Mouse (Mus musculus) right cerebral cortex, postnatal 36 days (tissue): Measurements from ENCODE around the gene Ntf5.

Source experiments
- DNase-seq, 2 experiments: peaks; one replicate each; pipeline ENCODE4 v3.0.0; 2022; ENCODE audit warnings: low spot score in 2 of 2, mixed read lengths in 1 of 2

Gene Ntf5

GRCm38 (mm10) chr7:45403532-45404261, 9.8 kb upstream of the Ntf5 start:
- DNase-seq, result no peak

DNA sequence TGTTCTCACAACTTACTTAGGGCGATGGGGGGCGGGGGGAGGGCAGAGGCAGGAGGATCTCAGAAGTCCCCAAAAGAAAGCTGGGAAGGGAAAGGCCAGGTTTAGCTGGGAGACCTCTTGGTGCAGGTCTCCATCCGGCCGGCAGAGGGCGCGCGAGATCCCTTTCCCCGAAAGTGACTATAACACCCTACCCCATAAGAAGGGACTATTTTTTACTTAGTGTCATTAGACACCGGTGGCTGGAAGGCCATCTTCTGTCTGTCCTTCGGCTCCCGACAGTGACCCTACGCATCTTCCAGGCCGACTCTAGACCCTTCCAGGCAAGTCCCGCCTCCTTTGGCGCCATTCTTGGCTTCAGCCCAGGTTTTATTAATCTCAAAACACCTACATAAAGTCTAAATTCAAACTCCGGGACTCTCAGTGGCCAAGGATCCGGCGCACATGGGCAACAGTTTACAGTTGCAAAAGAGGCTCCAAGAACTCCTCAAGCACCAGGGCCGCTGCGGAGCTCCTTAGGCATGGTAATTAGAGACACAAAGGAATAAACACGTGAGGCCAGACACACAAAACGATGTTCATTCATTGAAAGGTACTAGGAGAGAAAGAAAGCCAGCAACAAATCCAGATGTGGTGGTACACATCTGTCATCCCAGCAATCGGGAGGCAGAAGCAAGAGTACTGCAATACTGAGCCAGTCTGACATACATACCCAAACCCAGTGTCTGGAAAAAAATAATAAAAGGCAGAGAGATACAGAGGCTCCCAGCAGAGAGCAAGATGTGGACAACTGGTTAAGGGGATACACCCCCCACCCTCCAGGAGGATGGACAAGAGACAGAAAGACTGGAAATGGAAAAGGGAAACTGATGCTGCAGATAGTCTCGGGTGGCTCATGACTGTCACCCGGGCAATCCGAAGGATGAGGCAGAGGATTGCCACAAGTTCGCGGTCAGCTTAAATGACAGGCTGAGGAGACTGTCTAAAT, 8.1 kb upstream of the Ntf5 start, which contains the start of gene Kcna7:
Gene Kcna7, plus strand, starts transcription at position 563 of the 985 bp plus-strand sequence.
- no peak for DNase-seq

DNA sequence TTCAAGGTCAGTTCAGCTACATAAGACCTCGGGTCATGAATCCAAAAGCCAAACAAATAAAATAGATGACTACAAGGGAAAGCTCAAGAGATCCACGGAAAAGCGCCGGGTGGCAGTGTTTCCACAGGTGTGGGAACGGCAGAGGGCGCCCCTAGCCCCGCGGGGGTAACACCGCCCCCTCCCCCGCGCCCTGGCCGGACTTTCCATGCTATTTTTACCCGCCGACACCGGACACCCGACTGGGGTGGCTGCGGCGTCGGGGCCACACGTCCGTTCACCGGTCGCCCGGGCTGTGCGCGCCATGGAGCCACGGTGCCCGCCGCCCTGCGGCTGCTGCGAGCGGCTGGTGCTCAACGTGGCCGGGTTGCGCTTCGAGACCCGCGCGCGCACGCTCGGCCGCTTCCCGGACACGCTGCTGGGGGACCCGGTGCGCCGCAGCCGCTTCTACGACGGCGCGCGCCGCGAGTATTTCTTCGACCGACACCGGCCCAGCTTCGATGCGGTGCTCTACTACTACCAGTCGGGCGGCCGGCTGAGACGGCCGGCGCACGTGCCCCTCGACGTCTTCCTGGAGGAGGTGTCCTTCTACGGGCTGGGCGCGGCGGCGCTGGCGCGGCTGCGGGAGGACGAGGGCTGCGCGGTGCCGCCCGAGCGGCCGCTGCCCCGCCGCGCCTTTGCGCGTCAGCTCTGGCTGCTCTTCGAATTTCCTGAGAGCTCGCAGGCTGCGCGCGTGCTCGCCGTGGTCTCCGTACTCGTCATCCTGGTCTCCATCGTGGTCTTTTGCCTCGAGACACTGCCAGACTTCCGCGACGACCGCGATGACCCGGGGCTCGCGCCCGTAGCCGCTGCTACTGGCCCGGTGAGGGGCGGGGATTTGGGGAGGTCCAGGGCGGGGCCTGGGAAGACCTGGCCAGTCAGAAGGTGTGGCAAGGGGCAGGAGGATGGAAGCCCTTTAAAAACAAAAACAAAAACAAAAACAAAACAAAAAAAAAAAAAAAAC, 7.0 kb upstream of the Ntf5 start:
- no peak for DNase-seq

DNA sequence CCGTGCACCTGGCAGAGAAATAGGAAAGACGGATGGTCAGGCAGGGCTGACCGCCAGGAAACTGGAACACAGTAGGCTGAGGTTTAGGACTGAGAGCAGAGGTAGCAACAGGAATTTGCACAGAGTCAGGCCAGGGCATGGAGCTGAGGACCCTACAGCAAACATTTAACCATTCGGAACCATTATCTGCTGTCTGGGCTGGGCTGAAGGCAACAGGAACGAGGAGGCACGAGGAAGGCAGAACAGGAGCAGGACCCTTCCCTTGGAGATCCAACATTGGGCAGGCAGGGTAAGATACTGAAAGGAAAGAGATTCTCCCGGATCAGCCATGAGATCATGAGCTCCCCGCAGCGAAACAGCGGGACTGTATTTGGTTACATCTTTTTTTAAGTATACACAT, 5.7 kb upstream of the Ntf5 start:
- no peak for DNase-seq

- no peak for DNase-seq
These were observed 5.1 kb upstream of the Ntf5 start for GRCm38 (mm10) chr7:45408351-45408750.

- DNase-seq, result no peak
These were observed 4.5 kb upstream of the Ntf5 start for GRCm38 (mm10) chr7:45408949-45409348.

DNA sequence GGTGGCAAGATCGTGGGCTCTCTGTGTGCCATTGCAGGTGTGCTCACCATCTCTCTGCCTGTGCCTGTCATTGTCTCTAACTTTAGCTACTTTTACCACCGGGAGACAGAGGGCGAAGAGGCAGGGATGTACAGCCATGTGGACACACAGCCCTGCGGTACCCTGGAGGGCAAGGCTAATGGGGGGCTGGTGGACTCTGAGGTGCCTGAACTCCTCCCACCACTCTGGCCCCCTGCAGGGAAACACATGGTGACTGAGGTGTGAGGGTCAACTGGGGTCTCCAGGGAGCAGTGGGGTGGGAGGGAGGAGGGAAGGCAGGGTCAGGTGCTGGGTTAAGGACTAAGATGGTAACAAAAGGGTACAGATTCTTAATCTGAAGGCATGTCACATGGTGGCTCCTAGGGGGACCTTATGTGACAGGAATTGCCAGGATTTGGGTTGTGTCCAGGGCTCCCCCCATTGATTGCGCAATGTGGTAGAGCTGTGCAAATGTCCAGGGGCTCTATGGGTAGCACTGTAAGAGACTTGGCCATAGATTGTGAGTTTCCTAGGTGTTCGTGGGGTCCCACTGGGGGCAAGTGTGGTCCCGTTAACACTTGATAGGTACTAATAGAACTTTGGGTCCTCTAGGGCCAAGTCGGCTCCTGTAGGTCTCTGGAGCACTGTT, 3.9 kb upstream of the Ntf5 start:
- DNase-seq, result no peak

DNA sequence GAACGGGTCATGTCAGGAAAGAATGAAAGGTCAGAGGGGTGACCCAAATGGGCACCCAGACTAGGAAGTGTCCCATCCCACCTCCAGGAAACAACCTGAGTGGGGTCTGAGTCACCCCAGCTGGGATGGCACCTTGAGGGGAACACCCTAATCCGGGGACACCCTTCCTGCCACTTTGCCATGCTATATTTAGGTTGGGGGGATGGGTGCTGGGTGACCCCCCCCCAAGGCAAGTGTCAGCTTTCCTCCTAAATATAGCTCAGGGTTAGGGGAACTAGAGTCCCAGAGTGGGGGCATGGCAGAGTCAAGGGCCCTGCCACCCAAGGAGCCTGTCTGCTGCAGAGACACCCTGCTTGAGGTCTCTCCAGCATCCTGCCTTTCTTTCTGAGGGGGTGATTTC, 1.1 kb upstream of the Ntf5 start:
- DNase-seq, result no peak

DNA sequence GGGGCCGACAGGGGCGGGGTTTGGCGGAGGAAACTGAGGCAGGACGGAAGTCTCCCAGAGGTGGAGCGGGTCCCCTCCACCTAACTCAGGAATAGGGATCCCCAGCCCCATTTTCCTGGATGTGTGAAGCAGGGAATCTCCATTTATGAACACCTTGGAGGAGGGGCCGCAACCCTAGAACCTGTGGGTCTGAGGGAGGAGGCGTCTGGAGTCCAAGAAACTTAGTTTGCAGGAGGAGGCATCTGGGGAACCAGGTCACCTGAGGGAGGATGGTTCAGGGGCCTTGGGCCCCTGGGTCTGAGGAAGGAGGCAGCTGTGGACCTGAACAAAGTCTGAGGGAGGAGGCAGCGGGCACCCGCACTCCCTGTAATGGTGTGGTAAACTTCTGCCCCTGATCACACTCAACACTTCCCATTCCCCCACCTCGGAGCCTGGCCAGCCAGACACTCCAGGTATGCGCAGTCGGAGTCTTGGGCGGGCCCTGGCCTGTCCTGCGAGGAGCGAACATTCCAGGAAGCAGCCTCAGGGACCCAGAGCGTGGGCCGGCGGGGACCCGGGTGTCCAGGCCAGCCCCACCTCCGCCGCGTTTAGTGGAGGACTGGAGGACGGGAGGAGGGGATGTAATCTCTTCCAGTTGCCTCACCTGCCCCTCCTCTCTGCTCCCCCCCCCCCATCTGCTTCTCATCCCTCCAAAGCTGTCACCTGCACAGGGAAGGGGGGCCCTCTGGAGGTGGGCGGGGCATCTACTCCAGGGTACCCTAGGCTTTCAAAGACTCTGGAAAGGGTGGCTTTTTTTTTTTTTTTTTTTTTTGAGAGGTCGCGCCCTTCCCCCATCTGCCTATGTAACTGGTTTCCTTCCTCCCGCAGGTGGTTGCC, 607 bp downstream of the Ntf5 start:
- DNase-seq, result no peak

DNA sequence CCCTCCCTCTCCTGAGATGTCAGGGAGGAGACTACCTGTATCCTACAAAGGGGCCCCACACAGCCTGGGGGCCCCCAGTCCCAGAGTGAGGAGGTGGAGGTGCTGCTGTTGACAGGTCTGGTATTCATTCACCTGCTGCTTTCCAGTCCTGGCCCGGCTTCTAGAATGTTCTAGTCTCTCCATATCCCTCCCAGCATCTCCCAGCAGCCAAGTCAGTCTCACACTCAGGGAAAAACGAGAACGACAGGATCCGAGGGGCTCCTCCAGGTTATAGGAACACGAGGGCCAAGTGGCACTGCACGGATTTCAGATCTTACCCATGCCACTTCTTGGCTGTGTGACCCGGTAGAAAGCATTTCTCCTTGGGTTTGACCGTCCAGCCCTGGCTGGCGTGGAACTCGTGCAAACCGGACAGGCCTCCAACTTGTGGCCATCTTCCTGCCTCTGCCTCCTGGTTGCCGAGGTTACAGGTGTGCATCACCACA, 1.3 kb downstream of the Ntf5 start:
- DNase-seq, result no peak

DNA sequence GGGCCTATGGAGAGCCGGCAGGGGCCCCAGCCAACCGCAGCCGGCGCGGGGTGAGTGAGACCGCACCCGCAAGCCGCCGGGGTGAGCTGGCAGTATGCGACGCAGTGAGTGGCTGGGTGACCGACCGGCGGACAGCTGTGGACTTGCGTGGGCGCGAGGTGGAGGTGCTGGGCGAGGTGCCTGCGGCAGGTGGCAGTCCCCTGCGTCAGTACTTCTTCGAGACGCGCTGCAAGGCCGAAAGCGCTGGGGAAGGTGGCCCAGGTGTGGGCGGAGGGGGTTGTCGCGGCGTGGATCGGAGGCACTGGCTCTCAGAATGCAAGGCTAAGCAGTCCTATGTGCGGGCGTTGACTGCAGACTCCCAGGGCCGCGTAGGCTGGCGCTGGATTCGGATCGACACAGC, 2.1 kb downstream of the Ntf5 start:
- peak; percentile 20 to 43 for DNase-seq

GRCm38 (mm10) chr7:45417962-45418492, 4.5 kb downstream of the Ntf5 start:
- no peak for DNase-seq

DNA sequence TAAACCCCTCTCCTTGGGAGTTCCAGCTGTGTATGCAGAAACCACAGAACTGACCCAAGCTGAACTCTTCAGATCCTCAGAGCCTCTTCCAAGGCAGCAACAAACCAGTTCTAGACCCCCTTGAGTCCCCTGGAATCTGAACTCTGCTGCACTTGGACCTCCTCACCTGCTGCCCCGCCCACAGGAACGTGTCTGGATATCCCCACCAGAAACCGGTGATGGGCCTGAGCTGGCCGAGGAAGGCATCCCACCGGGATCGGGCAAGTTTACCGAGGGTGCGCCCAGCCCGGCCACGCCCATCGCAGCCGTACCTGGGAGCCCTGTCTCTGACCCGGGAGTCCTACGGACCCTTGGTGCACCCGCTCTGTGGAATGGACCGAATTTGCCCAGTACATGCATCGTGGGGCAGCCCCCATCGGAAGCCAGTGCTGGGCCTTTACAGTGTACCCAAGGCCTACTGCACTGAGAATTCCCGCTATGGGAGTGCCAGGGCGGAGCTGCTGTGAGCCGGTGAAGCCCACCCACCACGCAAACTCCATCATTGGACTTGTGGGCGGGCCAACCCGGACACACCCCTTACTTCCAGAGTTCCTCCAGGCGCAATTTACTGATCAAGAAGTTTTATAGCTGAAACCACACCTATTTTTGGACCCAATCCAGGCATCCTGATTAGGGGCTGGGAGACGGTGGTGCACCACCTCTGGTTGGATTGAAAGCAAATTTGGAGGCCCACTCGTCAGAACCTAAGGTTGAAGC, 6.5 kb downstream of the Ntf5 start:
- no peak for DNase-seq

GRCm38 (mm10) chr7:45420615-45420919, 7.1 kb downstream of the Ntf5 start, which contains the start of gene Lhb:
TSS of gene Lhb (plus strand) at chr7:45420820.
- DNase-seq, result no peak

GRCm38 (mm10) chr7:45421194-45421593, 7.7 kb downstream of the Ntf5 start:
- no peak for DNase-seq

- DNase-seq, result no peak
These were observed 13.1 kb downstream of the Ntf5 start for GRCm38 (mm10) chr7:45426556-45426955.

DNA sequence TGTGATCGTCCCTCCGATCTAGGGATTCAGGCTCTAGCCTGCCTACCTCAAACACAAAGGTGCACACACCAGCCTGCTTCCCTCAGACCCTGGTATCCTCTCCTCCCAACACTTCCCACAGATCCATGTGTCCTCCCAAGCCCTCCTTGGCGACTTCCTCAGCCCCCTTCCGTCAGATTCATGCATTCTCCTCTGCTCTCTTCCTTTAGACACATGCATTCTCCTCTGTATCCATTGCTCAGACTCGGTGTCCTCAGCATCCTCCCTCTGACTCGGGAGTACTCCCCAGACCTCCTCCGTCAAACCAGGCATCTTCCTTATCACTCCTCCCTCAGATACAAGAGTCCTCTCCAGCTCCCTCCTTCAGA, 20.3 kb downstream of the Ntf5 start:
- no peak for DNase-seq

GRCm38 (mm10) chr7:45434203-45435015, 20.9 kb downstream of the Ntf5 start, which contains the start of gene Gys1:
TSS of gene Gys1 (plus strand) at chr7:45434844.
- DNase-seq, result peak; percentile 100
